Comparison of ENCODE assay signal across 8 mouse cellular contexts in the genomic region with DNA sequence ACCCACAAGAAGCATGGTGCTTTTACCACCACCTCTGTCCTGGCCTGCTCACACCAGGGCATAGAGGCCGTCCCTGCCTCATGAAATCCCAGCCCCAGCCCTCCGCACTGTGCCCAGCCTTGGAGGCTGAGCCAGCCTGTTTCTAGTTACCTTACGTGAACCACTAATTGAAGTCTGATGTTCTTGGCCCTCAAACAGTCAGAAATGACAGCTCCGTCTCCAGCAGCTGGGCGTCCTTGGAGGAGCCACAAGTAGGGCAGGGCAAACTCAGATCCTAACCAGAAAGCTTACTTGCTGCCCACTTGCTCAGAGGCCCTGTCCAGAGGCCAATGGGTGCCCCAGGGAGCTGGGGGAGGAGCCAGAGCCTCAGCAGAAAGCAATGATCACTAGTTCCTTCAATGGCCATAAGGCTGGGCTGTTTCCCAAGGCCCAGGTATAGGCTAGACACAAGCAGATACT. TPM values are rescaled to one million over a fixed set of nuclear protein-coding genes. Genes with fewer than 3 reads are reported as not detected.
A peak's percentile ranks its signal among the peaks of the same experiment; 100 is the strongest.
DNase-seq lines count a peak whose midpoint lies in the region; ATAC-seq lines count a peak whose summit lies in the region.

No protein-coding gene starts in this region.

- ATAC-seq in erythroblast, adult 5-6 weeks (replicated peaks; ENCODE audit: low FRiP score, poor library complexity, severe bottlenecking), result no peak

- peak; percentile 68 for DNase-seq in gastrocnemius, adult 18-20 months (ENCODE audit: low spot score)
- no peak for DNase-seq in gastrocnemius, postnatal 4 days (ENCODE audit: low spot score in 2 of 2)
- peak; percentile 65 for DNase-seq in ovary, postnatal 36 days (ENCODE audit: low spot score)
- DNase-seq in ovary, postnatal 10 days (ENCODE audit: low spot score), result no peak
- DNase-seq in kidney, postnatal 10 days, result peak; percentile 49
- DNase-seq in spleen, postnatal 10 days (ENCODE audit: low spot score in 2 of 2), result no peak
- DNase-seq in liver, result no peak

RNA-seq across cellular contexts. Expression of a gene that starts 13.6 kb away (rescaled TPM):
- 10 to 100 TPM; 32.1 to 41.5 TPM for total RNA-seq in gastrocnemius, adult 18-20 months (2021)
- total RNA-seq in gastrocnemius, postnatal 4 days (2021), result 10 to 100 TPM; 23.0 to 24.8 TPM
- 8.5 and 13.0 TPM in 2 replicates for total RNA-seq in erythroblast, adult 5-6 weeks (2015; ENCODE audit: low replicate concordance)
- total RNA-seq in erythroblast, adult 5-6 weeks (2017; ENCODE audit: low replicate concordance), result 26.9 and 28.3 TPM in 2 replicates

Comparison
In these comparisons a context has a peak if more than half of its experiments do, and no peak if none do; other contexts are left out.
1. DNase-seq: peak in gastrocnemius, adult 18-20 months (single experiment), ovary, postnatal 36 days (single experiment) and kidney, postnatal 10 days (single experiment); none in gastrocnemius, postnatal 4 days (0 of 2), ovary, postnatal 10 days (single experiment), spleen, postnatal 10 days (0 of 2) and liver (single experiment).